21 mouse cellular contexts compared by ENCODE assay signal in genomic region chr2:163555417-163555816, GRCm38 (mm10). TPM values are rescaled to one million over a fixed set of nuclear protein-coding genes. Genes with fewer than 3 reads are reported as not detected.
DNase-seq lines count a peak whose midpoint lies in the region; ATAC-seq lines count a peak whose summit lies in the region.
"Had no signal": no experiment of that assay in that cellular context is flagged by ENCODE, and none has a peak within 500 bp of the region (broad histone marks: within the 10 kb centered on the region; RNA-seq: fewer than 3 reads in every experiment).

No protein-coding gene starts in this region.

- no peaks in the 10 kb centered on the region for H3K36me3 ChIP-seq in liver, embryonic 11.5 days (ENCODE audit: control insufficient read depth, insufficient read depth, low read length)
- H3K36me3 ChIP-seq in forebrain, embryonic 14.5 days (ENCODE audit: control insufficient read depth, insufficient read depth, low read length), result no peaks in the 10 kb centered on the region
- no peaks in the 10 kb centered on the region for H3K36me3 ChIP-seq in hindbrain, embryonic 11.5 days (ENCODE audit: control insufficient read depth, insufficient read depth, low read length)
- H3K36me3 ChIP-seq: embryonic facial prominence, embryonic 15.5 days; forebrain, embryonic 10.5 days; hindbrain, embryonic 13.5 days; limb, embryonic 13.5 days had no signal

- WGBS in liver, embryonic 11.5 days, result 48% methylated on average over 13 of the region's 13 CpGs
- WGBS in forebrain, embryonic 14.5 days, result 82% methylated on average over 13 of the region's 13 CpGs
- WGBS in hindbrain, embryonic 11.5 days, result 70% methylated on average over 13 of the region's 13 CpGs

- ATAC-seq in liver, embryonic 11.5 days (replicated peaks; ENCODE audit: low FRiP score), result peak; percentile 58; the same call in 1 of the 2 replicates
- no peak for ATAC-seq in forebrain, embryonic 14.5 days
- ATAC-seq in hindbrain, embryonic 11.5 days (ENCODE audit: low FRiP score), result no peak
- ATAC-seq: midbrain, embryonic 16.5 days had no signal

- no peak overlapping the region; the same call in 1 of the 2 replicates for H3K4me2 ChIP-seq in liver, embryonic 11.5 days
- no peak overlapping the region for H3K4me2 ChIP-seq in forebrain, embryonic 14.5 days (ENCODE audit: low read length)
- no peak overlapping the region for H3K4me2 ChIP-seq in hindbrain, embryonic 11.5 days (replicated peaks; ENCODE audit: low read depth, low read length)
- H3K4me2 ChIP-seq: embryonic facial prominence, embryonic 15.5 days; hindbrain, embryonic 13.5 days; limb, embryonic 13.5 days had no signal

- H3K4me3 ChIP-seq in liver, embryonic 11.5 days (ENCODE audit: low read depth, low read length), result no peak overlapping the region
- H3K4me3 ChIP-seq in forebrain, embryonic 14.5 days (ENCODE audit: low read depth, low read length), result no peak overlapping the region
- H3K4me3 ChIP-seq in hindbrain, embryonic 11.5 days (ENCODE audit: low read depth, low read length), result no peak overlapping the region
- H3K4me3 ChIP-seq: embryonic facial prominence, embryonic 15.5 days; forebrain, embryonic 10.5 days; hindbrain, embryonic 13.5 days; limb, embryonic 13.5 days; megakaryocyte, embryonic 14.5 days had no signal

- no peak overlapping the region for H3K9ac ChIP-seq in liver, embryonic 11.5 days (ENCODE audit: low read depth, low read length)
- H3K9ac ChIP-seq in forebrain, embryonic 14.5 days (ENCODE audit: low read length), result no peak overlapping the region
- H3K9ac ChIP-seq in hindbrain, embryonic 11.5 days (ENCODE audit: low read depth, low read length), result no peak overlapping the region
- H3K9ac ChIP-seq: embryonic facial prominence, embryonic 15.5 days; hindbrain, embryonic 13.5 days; limb, embryonic 13.5 days had no signal

- peak; percentile 32 for DNase-seq in adrenal gland, adult 2 months
- no peak for DNase-seq in adrenal gland, adult 18-20 months (ENCODE audit: low spot score in 2 of 2)
- peak; percentile 67 for DNase-seq in ovary, adult 18-20 months (ENCODE audit: low spot score)
- DNase-seq in ovary, postnatal 10 days (ENCODE audit: low spot score), result no peak
- DNase-seq in liver, embryonic 11.5 days (ENCODE audit: low spot score), result no peak
- peak; percentile 88 for DNase-seq in yolk sac, embryonic 10.5 days (ENCODE audit: low spot score)
- DNase-seq in forebrain, embryonic 14.5 days (ENCODE audit: low spot score), result no peak
- DNase-seq in hindbrain, embryonic 11.5 days (ENCODE audit: low spot score), result no peak
- DNase-seq: cerebellum, postnatal 10 days; embryo, embryonic 11 days; gastrocnemius, postnatal 14 days; heart, postnatal 10 days; kidney, postnatal 14 days; lung, postnatal 14 days; thymus, postnatal 14 days had no signal

- no peaks in the 10 kb centered on the region for H3K9me3 ChIP-seq in liver, embryonic 11.5 days (ENCODE audit: control insufficient read depth, low read length)
- H3K9me3 ChIP-seq in forebrain, embryonic 14.5 days (replicated peaks; ENCODE audit: control insufficient read depth, low read length), result no peaks in the 10 kb centered on the region
- H3K9me3 ChIP-seq in hindbrain, embryonic 11.5 days (ENCODE audit: control insufficient read depth, low read length), result no peaks in the 10 kb centered on the region
- H3K9me3 ChIP-seq: embryonic facial prominence, embryonic 15.5 days; forebrain, embryonic 10.5 days; hindbrain, embryonic 13.5 days; limb, embryonic 13.5 days; megakaryocyte, embryonic 14.5 days had no signal

- H3K27me3 ChIP-seq in liver, embryonic 11.5 days (replicated peaks; ENCODE audit: control insufficient read depth, insufficient read depth, low read length), result no peaks in the 10 kb centered on the region; the same call in 1 of the 2 replicates
- no peaks in the 10 kb centered on the region for H3K27me3 ChIP-seq in forebrain, embryonic 14.5 days (replicated peaks; ENCODE audit: control insufficient read depth, insufficient read depth, low read length)
- no peaks in the 10 kb centered on the region for H3K27me3 ChIP-seq in hindbrain, embryonic 11.5 days (ENCODE audit: control insufficient read depth, insufficient read depth, low read length)
- H3K27me3 ChIP-seq: limb, embryonic 13.5 days had no signal

- peak overlapping the region; percentile 48; the same call in 1 of the 2 replicates for H3K27ac ChIP-seq in liver, embryonic 11.5 days (ENCODE audit: low read depth, low read length)
- no peak overlapping the region for H3K27ac ChIP-seq in forebrain, embryonic 14.5 days (ENCODE audit: low read depth, low read length)
- no peak overlapping the region for H3K27ac ChIP-seq in hindbrain, embryonic 11.5 days (ENCODE audit: low read depth, low read length)
- H3K27ac ChIP-seq: embryonic facial prominence, embryonic 15.5 days; forebrain, embryonic 10.5 days; hindbrain, embryonic 13.5 days; limb, embryonic 13.5 days had no signal

- peaks cover 18% of the 10 kb centered on the region for H3K4me1 ChIP-seq in liver, embryonic 11.5 days (replicated peaks; ENCODE audit: control insufficient read depth, insufficient read depth, low read length)
- no peaks in the 10 kb centered on the region for H3K4me1 ChIP-seq in forebrain, embryonic 14.5 days (ENCODE audit: control insufficient read depth, insufficient read depth, low read length)
- H3K4me1 ChIP-seq in hindbrain, embryonic 11.5 days (replicated peaks; ENCODE audit: control insufficient read depth, insufficient read depth, low read length), result no peaks in the 10 kb centered on the region
- H3K4me1 ChIP-seq: embryonic facial prominence, embryonic 15.5 days; forebrain, embryonic 10.5 days; hindbrain, embryonic 13.5 days; limb, embryonic 13.5 days had no signal

RNA-seq across cellular contexts. Expression of gene Ttpal, which starts 46.7 kb away (rescaled TPM):
- 10 to 100 TPM; 25.6 to 27.0 TPM for total RNA-seq in adrenal gland, adult 2 months (2021)
- polyA plus RNA-seq in adrenal gland, adult 2 months (2012; rRNA removed), result 27.3 and 32.3 TPM in 2 replicates
- total RNA-seq in adrenal gland, adult 18-20 months (2021), result 10 to 100 TPM; 29.2 to 34.0 TPM
- polyA plus RNA-seq in liver, embryonic 11.5 days (2014; fragmentation: Nextera tagmentation; extraction: Ambion mirVana), result 26.1 and 29.2 TPM in 2 replicates
- 44.8 and 46.7 TPM in 2 replicates for polyA plus RNA-seq in forebrain, embryonic 14.5 days (2014; fragmentation: Nextera tagmentation; extraction: Ambion mirVana)
- polyA plus RNA-seq in hindbrain, embryonic 11.5 days (2014; fragmentation: Nextera tagmentation; extraction: Ambion mirVana), result 40.2 and 42.2 TPM in 2 replicates

RNA-seq across cellular contexts. Expression of gene Hnf4a, which starts 48.8 kb away (rescaled TPM):
- total RNA-seq in adrenal gland, adult 2 months (2021), result 1 to 10 TPM in 1 of 2 experiments, under 1 TPM in 1; 0.14 to 1.1 TPM
- 0.15 TPM in 1 of 2 replicates, not detected in the other for polyA plus RNA-seq in adrenal gland, adult 2 months (2012; rRNA removed)
- under 1 TPM in 1 of 2 experiments, not detected in 1; 0.73 TPM for total RNA-seq in adrenal gland, adult 18-20 months (2021)
- 18.9 and 20.0 TPM in 2 replicates for polyA plus RNA-seq in liver, embryonic 11.5 days (2014; fragmentation: Nextera tagmentation; extraction: Ambion mirVana)
- polyA plus RNA-seq in forebrain, embryonic 14.5 days (2014; fragmentation: Nextera tagmentation; extraction: Ambion mirVana), result not detected in 2 replicates
- not detected in 2 replicates for polyA plus RNA-seq in hindbrain, embryonic 11.5 days (2014; fragmentation: Nextera tagmentation; extraction: Ambion mirVana)
- total RNA-seq: gastrocnemius, postnatal 14 days; heart, postnatal 10 days had no signal
- polyA plus RNA-seq: embryonic facial prominence, embryonic 15.5 days; forebrain, embryonic 10.5 days; limb, embryonic 13.5 days; midbrain, embryonic 16.5 days had no signal

Comparison
In these comparisons a context has a peak if more than half of its experiments do, and no peak if none do; other contexts are left out.
1. DNase-seq: peak in adrenal gland, adult 2 months (single experiment), ovary, adult 18-20 months (single experiment) and yolk sac, embryonic 10.5 days (single experiment); none in adrenal gland, adult 18-20 months (0 of 2), ovary, postnatal 10 days (single experiment), liver, embryonic 11.5 days (single experiment), forebrain, embryonic 14.5 days (single experiment) and hindbrain, embryonic 11.5 days (single experiment).
2. RNA of gene Hnf4a, which starts 48.8 kb away (polyA plus RNA-seq): 18.9 to 20.0 TPM in liver, embryonic 11.5 days; 0.15 TPM in adrenal gland, adult 2 months, not detected in forebrain, embryonic 14.5 days and not detected in hindbrain, embryonic 11.5 days; every median in the first group is over 10 times any median in the second.